Mouse (Mus musculus) liver, embryonic 14.5 days (tissue): ENCODE measurements at regions not wholly inside any gene's neighbourhood (a gene's known extent, or its start where the extent isn't known, plus 50 kb on each side); places are given as distances from the start of the nearest gene placed in this dataset.

Experiments
- CTCF ChIP-seq: IDR thresholded peaks from 2 replicates; pipeline ENCODE4 v1.5.1; 2016; ENCODE audit warnings: antibody characterized with exemption, low read depth, control low read depth
- EP300 ChIP-seq: IDR thresholded peaks from 2 replicates; pipeline ENCODE4 v1.6.1; 2016; ENCODE audit warnings: antibody characterized with exemption, low read depth

- TF ChIP-seq CTCF: no peak
- TF ChIP-seq EP300: no peak
Observed at GRCm38 (mm10) chr9:113478761-113479265, 229.2 kb downstream of the Pdcd6ip start.
